Mouse (Mus musculus): ENCODE results near the gene Gpc3.

DNA sequence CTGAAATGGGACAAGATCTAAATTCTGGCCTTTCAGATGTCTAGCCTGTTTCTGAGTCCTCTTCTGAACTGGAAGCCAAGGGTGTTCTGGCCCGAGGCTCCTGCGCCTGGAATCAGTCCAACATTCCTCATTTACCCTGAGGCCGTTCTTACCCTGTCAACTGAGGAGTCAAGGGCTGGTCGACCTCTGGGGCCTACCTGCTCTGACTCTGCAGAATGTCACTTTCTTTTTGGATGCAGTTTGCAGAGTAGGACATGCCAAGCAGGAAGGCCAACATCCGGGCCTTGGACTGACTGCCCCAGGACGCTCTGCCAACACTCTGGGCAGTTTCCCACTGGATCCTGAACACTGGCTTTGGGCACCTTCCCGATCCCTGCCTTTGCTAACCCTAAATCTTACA lies 352.2 kb downstream of the Gpc3 start:
- TF ChIP-seq POLR2A (IDR thresholded peaks at IDR 0.05; ENCODE audit: extremely low read depth, insufficient read depth, low read length) (no peak), CTCF (IDR thresholded peaks at IDR 0.05; ENCODE audit: extremely low read depth, insufficient read depth, low read length) (no peak)

Data from cortical plate, adult 2 months (tissue).